Mouse (Mus musculus) embryonic facial prominence, embryonic 11.5 days (tissue): ENCODE results near the gene Ranbp9. TPM values are rescaled to one million over a fixed set of nuclear protein-coding genes. Genes with fewer than 3 reads are reported as not detected.

Experiments
- polyA plus RNA-seq: library from polyadenylated mRNA; unstranded; fragments of >200 nt; fragmentation: Nextera tagmentation; extraction: Ambion mirVana; gene quantifications from 2 replicates; pipeline ENCODE4 v1.2.1, GENCODE M21; 2014

The Ranbp9 gene
- polyA plus RNA-seq, 1 experiment from 2014 or later = 14.9 TPM

Other genes starting within 250 kb of the Ranbp9 start
- 0.50 and 0.63 TPM in 2 replicates for gene Gfod1, start 177.1 kb downstream of the Ranbp9 start, polyA plus RNA-seq
- gene Sirt5, start 115.8 kb downstream of the Ranbp9 start, polyA plus RNA-seq = 33.2 and 35.2 TPM in 2 replicates
- gene Nol7, start 82.9 kb downstream of the Ranbp9 start, polyA plus RNA-seq = 184 and 203 TPM in 2 replicates
- 12.8 and 14.9 TPM in 2 replicates for gene Mcur1, start 78.9 kb upstream of the Ranbp9 start, polyA plus RNA-seq
- gene Rnf182, start 134.4 kb upstream of the Ranbp9 start, polyA plus RNA-seq = 8.1 and 12.1 TPM in 2 replicates